Mouse (Mus musculus) MEL (cell line): ENCODE data around the gene Cyb561d1. TPM values are rescaled to one million over a fixed set of nuclear protein-coding genes. Genes with fewer than 3 reads are reported as not detected.

Experiments
- DNase-seq: peaks from one replicate; pipeline ENCODE4 v3.0.0; 2011; ENCODE audit warnings: low read depth, low spot score
- H3K27ac ChIP-seq: 2 replicates; pipeline ENCODE4 v1.5.1; 2012; ENCODE audit warnings: low read depth, mild to moderate bottlenecking, control low read depth, low read length, moderate library complexity; ENCODE audit not compliant: control insufficient read depth
- H3K27me3 ChIP-seq, 2 experiments: fragments of 150-350 bp in 1 of 2; sonication (generic) in 1 of 2; 2 replicates each; pipeline ENCODE4 v1.6.1; 2012; ENCODE audit warnings: low read length in 2 of 2, mild to moderate bottlenecking in 2 of 2, improper control_type of control experiment in 1 of 2, moderate library complexity in 1 of 2; ENCODE audit not compliant: insufficient read depth in 2 of 2, control insufficient read depth in 1 of 2
- H3K36me3 ChIP-seq, 2 experiments: 2 replicates each; pipeline ENCODE4 v1.6.1; 2012 to 2014; ENCODE audit warnings: low read length in 2 of 2, improper control_type of control experiment in 1 of 2, inconsistent platforms in 1 of 2, mild to moderate bottlenecking in 1 of 2; ENCODE audit not compliant: insufficient read depth in 2 of 2, control insufficient read depth in 1 of 2
- H3K4me1 ChIP-seq, 2 experiments: fragments of 150-350 bp in 1 of 2; sonication (generic) in 1 of 2; 2 replicates each; pipeline ENCODE4 v1.6.1; 2012; ENCODE audit warnings: low read length in 2 of 2, improper control_type of control experiment in 1 of 2, mild to moderate bottlenecking in 1 of 2; ENCODE audit not compliant: insufficient read depth in 2 of 2, control insufficient read depth in 1 of 2
- H3K4me3 ChIP-seq, 2 experiments: fragments of 150-350 bp in 1 of 2; sonication (generic) in 1 of 2; 2 replicates each; pipeline ENCODE4 v1.5.1; 2012; ENCODE audit warnings: low read depth in 2 of 2, low read length in 2 of 2, mild to moderate bottlenecking in 2 of 2, moderate library complexity in 2 of 2, control low read depth in 1 of 2, improper control_type of control experiment in 1 of 2; ENCODE audit not compliant: control insufficient read depth in 1 of 2, insufficient read depth in 1 of 2
- H3K79me2 ChIP-seq: 2 replicates; pipeline ENCODE4 v1.6.1; 2012; ENCODE audit warnings: mild to moderate bottlenecking, low read length, moderate library complexity; ENCODE audit not compliant: control insufficient read depth, poor library complexity, insufficient read depth
- H3K9ac ChIP-seq: 2 replicates; pipeline ENCODE4 v1.6.1; 2012; ENCODE audit warnings: low read depth, mild to moderate bottlenecking, control low read depth, low read length, moderate library complexity; ENCODE audit not compliant: control insufficient read depth, poor library complexity, severe bottlenecking
- H3K9me3 ChIP-seq: fragments of 150-350 bp; sonication (generic); replicated peaks from 2 replicates; pipeline ENCODE4 v1.6.1; 2012; ENCODE audit warnings: mild to moderate bottlenecking, low read length, improper control_type of control experiment, moderate library complexity; ENCODE audit not compliant: insufficient read depth
- CHD2 ChIP-seq: IDR thresholded peaks from 2 replicates; pipeline ENCODE4 v1.6.1; 2011; ENCODE audit warnings: low read length, improper control_type of control experiment
- CTCF ChIP-seq, 3 experiments: IDR thresholded peaks in 2 of 3; conservative IDR thresholded peaks in 1 of 3; 2 replicates each; pipeline ENCODE4 v1.5.1; 2011 to 2012; ENCODE audit warnings: low read length in 3 of 3, low read depth in 2 of 3, mild to moderate bottlenecking in 2 of 3, improper control_type of control experiment in 1 of 3, inconsistent platforms in 1 of 3, mixed read lengths in 1 of 3, moderate library complexity in 1 of 3; ENCODE audit not compliant: control insufficient read depth in 1 of 3, insufficient read depth in 1 of 3, poor library complexity in 1 of 3, severe bottlenecking in 1 of 3
- ELF1 ChIP-seq: IDR thresholded peaks from 2 replicates; pipeline ENCODE4 v1.6.1; 2014; ENCODE audit warnings: low read depth, mild to moderate bottlenecking, inconsistent platforms, low read length, improper control_type of control experiment, moderate library complexity
- EP300 ChIP-seq, 2 experiments: IDR thresholded peaks; 2 replicates each; pipeline ENCODE4 v1.6.1; 2011; ENCODE audit warnings: improper control_type of control experiment in 2 of 2, low read length in 2 of 2, low read depth in 1 of 2, mild to moderate bottlenecking in 1 of 2
- ETS1 ChIP-seq: IDR thresholded peaks from 2 replicates; pipeline ENCODE4 v1.6.1; 2012; ENCODE audit warnings: low read depth, mild to moderate bottlenecking, inconsistent platforms, low read length, improper control_type of control experiment, moderate library complexity
- GABPA ChIP-seq: IDR thresholded peaks from 2 replicates; pipeline ENCODE4 v1.6.1; 2012; ENCODE audit warnings: low read depth, mild to moderate bottlenecking, inconsistent platforms, low read length, improper control_type of control experiment, moderate library complexity
- KAT2A ChIP-seq: conservative IDR thresholded peaks from 2 replicates; pipeline ENCODE4 v1.6.1; 2012; ENCODE audit warnings: low read depth, low read length, improper control_type of control experiment, inconsistent platforms
- MYC ChIP-seq: IDR thresholded peaks from 2 replicates; pipeline ENCODE4 v1.6.1; 2011; ENCODE audit warnings: low read depth, mild to moderate bottlenecking, low read length, improper control_type of control experiment, moderate library complexity
- NELFE ChIP-seq: IDR thresholded peaks from 2 replicates; pipeline ENCODE4 v1.6.1; 2011; ENCODE audit warnings: low read depth, low read length, improper control_type of control experiment
- POLR2A ChIP-seq, 2 experiments: IDR thresholded peaks; 2 replicates each; pipeline ENCODE4 v1.6.1; 2011 to 2012; ENCODE audit warnings: low read length in 2 of 2, mild to moderate bottlenecking in 2 of 2, control low read depth in 1 of 2, improper control_type of control experiment in 1 of 2, low read depth in 1 of 2, moderate library complexity in 1 of 2; ENCODE audit not compliant: control insufficient read depth in 1 of 2, insufficient read depth in 1 of 2, poor library complexity in 1 of 2
- RAD21 ChIP-seq: IDR thresholded peaks from 2 replicates; pipeline ENCODE4 v1.6.1; 2011; ENCODE audit warnings: mild to moderate bottlenecking, low read depth, low read length, improper control_type of control experiment
- RCOR1 ChIP-seq: IDR thresholded peaks from 2 replicates; pipeline ENCODE4 v1.6.1; 2012; ENCODE audit warnings: low read depth, mild to moderate bottlenecking, inconsistent platforms, low read length, improper control_type of control experiment
- TAL1 ChIP-seq: IDR thresholded peaks from 2 replicates; pipeline ENCODE4 v1.6.1; 2012; ENCODE audit warnings: mild to moderate bottlenecking, inconsistent platforms, low read length, moderate library complexity, mixed read lengths
- TBP ChIP-seq: IDR thresholded peaks from 2 replicates; pipeline ENCODE4 v1.8.0; 2011; ENCODE audit warnings: low read depth, low read length, improper control_type of control experiment
- USF1 ChIP-seq: IDR thresholded peaks from 2 replicates; pipeline ENCODE4 v1.6.1; 2014; ENCODE audit warnings: low read depth, mild to moderate bottlenecking, inconsistent platforms, low read length, improper control_type of control experiment, moderate library complexity
- USF2 ChIP-seq, 2 experiments: IDR thresholded peaks; 2 replicates each; pipeline ENCODE4 v1.6.1; 2011 to 2012; ENCODE audit warnings: improper control_type of control experiment in 2 of 2, low read length in 2 of 2, borderline replicate concordance in 1 of 2, inconsistent platforms in 1 of 2, low read depth in 1 of 2, mild to moderate bottlenecking in 1 of 2; ENCODE audit not compliant: insufficient read depth in 1 of 2
- ZKSCAN1 ChIP-seq: IDR thresholded peaks from 2 replicates; pipeline ENCODE4 v1.6.1; 2012; ENCODE audit warnings: low read depth, mild to moderate bottlenecking, inconsistent platforms, low read length, improper control_type of control experiment, moderate library complexity
- ZMIZ1 ChIP-seq: IDR thresholded peaks from 2 replicates; pipeline ENCODE4 v1.6.1; 2012; ENCODE audit warnings: low read depth, mild to moderate bottlenecking, inconsistent platforms, low read length, improper control_type of control experiment, moderate library complexity
- polyA plus RNA-seq, 2 experiments: library from polyadenylated mRNA; stranded (reverse) in 1 of 2; unstranded in 1 of 2; fragments of >175 nt in 1 of 2; fragments of >200 nt in 1 of 2; gene quantifications; 2 replicates each; pipeline versions ENCODE4 v1.2.1 to v1.2.4; 2012; ENCODE audit warnings: low replicate concordance in 2 of 2, low read depth in 1 of 2; ENCODE audit not compliant: insufficient read length in 2 of 2, insufficient read depth in 1 of 2, missing spikeins in 1 of 2
- total RNA-seq: library from RNA; depleted of rRNA; stranded (reverse); fragments of 300-350 nt; gene quantifications from 2 replicates; pipeline ENCODE4 v1.2.3, GENCODE M21; 2012

Gene Cyb561d1
- total and polyA plus RNA-seq, 3 experiments = 3.6 to 5.9 TPM; not detected in 1

DNA sequence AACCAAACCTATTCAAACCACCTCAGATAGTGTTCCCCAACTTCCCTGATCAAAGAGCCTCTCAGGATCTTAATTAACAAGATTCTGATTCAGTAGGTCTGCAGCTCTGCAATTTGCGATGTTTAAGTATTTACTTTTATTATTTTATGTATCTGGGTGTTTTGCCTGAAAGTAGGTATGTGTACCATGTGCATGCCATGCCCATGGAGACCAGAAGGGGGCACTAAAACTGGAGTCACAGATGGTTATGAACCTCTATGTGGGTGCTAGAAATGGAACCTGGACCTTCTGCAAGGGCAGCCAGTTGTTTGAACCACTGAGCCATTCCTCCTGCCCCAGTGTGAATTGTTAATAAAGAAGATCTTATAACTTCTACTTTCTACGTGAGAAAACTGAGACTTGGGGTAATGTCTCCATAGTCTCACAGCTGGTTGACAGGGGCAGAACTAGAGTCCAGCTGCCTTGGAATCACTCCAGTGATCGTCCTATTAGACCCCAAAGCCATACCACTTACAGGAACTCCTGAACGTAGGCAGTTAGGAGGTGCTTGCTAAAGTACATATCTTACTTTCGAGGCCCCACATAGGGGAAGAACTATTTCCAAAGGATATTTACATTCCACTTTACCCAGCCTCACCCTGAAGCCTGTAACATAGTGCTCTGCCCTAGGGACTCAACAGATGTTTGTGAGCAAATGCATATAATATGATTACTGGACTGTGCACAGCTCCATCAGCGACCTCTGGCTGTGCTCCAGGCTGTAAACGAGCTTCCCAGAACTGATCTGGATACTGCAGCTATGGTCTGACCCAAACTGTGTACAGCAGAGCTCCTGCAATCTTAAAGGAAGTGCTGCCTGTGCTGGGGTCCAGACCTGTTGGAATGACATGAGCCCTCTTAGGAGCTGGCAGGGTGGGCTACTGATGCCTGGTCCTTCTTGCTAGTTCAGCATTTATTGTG lies 22.0 kb downstream of the Cyb561d1 start:
- H3K79me2 ChIP-seq = no peaks in the 10 kb centered on the region
- peaks cover 11 to 15% of the 10 kb centered on the region in 2 experiments for H3K27me3 ChIP-seq
- H3K27ac ChIP-seq = no peak overlapping the region
- no peaks in the 10 kb centered on the region for H3K9me3 ChIP-seq
- no peak overlapping the region for H3K9ac ChIP-seq
- H3K4me3 ChIP-seq = no peak overlapping the region
- DNase-seq = no peak
- H3K4me1 ChIP-seq = no peaks in the 10 kb centered on the region
- TF ChIP-seq TAL1 = no peak
- TF ChIP-seq CTCF (IDR thresholded peaks at IDR 0.05 in 2 of 3, conservative IDR thresholded peaks at IDR 0.05 in 1 of 3; ENCODE audit: control insufficient read depth in 1 of 3, insufficient read depth in 1 of 3, low read depth in 2 of 3, low read length in 3 of 3, poor library complexity in 1 of 3, severe bottlenecking in 1 of 3) = peak; percentile 17 to 24 (median 21); a peak in 3 of 6 replicates
- no peaks in the 10 kb centered on the region for H3K36me3 ChIP-seq

GRCm38 (mm10) chr3:108174672-108175531 lies 26.1 kb downstream of the Cyb561d1 start:
- no peak for TF ChIP-seq ELF1
- no peak for TF ChIP-seq KAT2A
- TF ChIP-seq POLR2A (IDR thresholded peaks at IDR 0.05; ENCODE audit: control insufficient read depth in 1 of 2, insufficient read depth in 1 of 2, low read depth in 1 of 2, low read length in 2 of 2, poor library complexity in 1 of 2) = no peak
- TF ChIP-seq RAD21 = no peak
- TF ChIP-seq TBP = no peak
- no peak for TF ChIP-seq MYC
- no peak for TF ChIP-seq GABPA
- no peak for TF ChIP-seq ETS1
- no peak for TF ChIP-seq USF2 (IDR thresholded peaks at IDR 0.05; ENCODE audit: borderline replicate concordance in 1 of 2, insufficient read depth in 1 of 2, low read depth in 1 of 2, low read length in 2 of 2)
- no peak for TF ChIP-seq CHD2
- TF ChIP-seq ZKSCAN1 = no peak
- TF ChIP-seq ZMIZ1 = no peak
- no peak for TF ChIP-seq USF1
- TF ChIP-seq EP300 (IDR thresholded peaks at IDR 0.05; ENCODE audit: low read depth in 1 of 2, low read length in 2 of 2) = no peak
- TF ChIP-seq NELFE = no peak
- no peak for TF ChIP-seq RCOR1
- H3K9ac ChIP-seq = no peak overlapping the region
- DNase-seq = no peak
- no peaks in the 10 kb centered on the region for H3K36me3 ChIP-seq
- no peaks in the 10 kb centered on the region for H3K79me2 ChIP-seq
- H3K27ac ChIP-seq = no peak overlapping the region
- peaks cover 11 to 19% of the 10 kb centered on the region in 2 experiments for H3K27me3 ChIP-seq
- no peaks in the 10 kb centered on the region for H3K4me1 ChIP-seq
- no peak overlapping the region for H3K4me3 ChIP-seq
- H3K9me3 ChIP-seq = no peaks in the 10 kb centered on the region
